Mouse (Mus musculus): ENCODE data around the gene Plch1.
A peak's percentile ranks its signal among the peaks of the same experiment; 100 is the strongest.

Plch1 gene

DNA sequence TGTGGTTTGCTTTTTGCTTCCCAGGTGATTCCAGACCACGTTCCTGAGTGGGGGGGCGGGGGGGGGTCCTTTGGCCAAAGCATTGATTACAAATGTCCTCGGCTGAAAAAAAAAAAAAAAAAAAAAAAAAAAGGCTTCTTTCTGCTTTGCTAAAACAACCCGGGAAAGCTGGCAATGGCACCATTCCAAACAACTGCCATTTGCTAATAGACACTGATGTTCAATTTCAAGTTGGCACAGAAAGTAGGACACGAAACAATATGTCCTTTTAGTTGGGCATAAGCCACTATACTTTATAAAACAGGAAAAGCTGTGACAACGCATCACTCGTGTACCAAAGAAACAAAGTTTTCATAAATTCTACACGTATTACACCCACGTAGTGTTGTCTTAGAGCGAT lies 36.6 kb downstream of the Plch1 start:
- ATAC-seq (ENCODE audit: low TSS enrichment), result no peak

GRCm38 (mm10) chr3:63852828-63853227 lies 46.4 kb downstream of the Plch1 start:
- no peak for ATAC-seq (ENCODE audit: low TSS enrichment)

GRCm38 (mm10) chr3:63851125-63851698 lies 48.1 kb downstream of the Plch1 start:
- ATAC-seq (ENCODE audit: low TSS enrichment), result peak; percentile 98

DNA sequence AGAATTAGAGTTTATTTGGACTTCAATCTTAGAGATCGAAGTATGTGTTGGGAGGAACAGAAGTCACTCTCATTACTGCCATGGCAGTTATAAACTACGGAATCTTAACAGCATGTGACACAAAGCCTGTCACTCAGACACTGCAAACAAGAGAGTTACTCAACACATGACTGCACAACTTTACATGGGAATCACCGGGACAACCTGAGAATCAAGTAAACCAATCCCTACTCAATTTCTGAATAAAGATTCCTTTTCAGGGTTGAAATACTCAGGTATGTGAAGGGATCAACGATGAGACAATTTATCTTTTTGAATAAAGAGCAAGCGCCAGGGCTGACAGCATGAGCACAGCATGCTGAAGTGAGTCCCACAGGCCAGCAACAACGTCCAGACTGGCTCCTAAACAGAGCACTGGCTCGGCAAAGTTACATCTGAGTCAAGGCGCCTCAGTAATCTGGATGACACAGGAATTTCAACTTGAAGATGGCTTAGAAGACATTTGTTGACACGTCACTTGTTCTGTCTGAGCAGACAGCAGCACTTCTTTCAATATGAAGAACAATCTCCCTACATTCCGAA lies 49.4 kb downstream of the Plch1 start:
- no peak for ATAC-seq (ENCODE audit: low TSS enrichment)

- ATAC-seq (ENCODE audit: low TSS enrichment), result no peak
Observed at GRCm38 (mm10) chr3:63844141-63844540, 55.1 kb downstream of the Plch1 start.

DNA sequence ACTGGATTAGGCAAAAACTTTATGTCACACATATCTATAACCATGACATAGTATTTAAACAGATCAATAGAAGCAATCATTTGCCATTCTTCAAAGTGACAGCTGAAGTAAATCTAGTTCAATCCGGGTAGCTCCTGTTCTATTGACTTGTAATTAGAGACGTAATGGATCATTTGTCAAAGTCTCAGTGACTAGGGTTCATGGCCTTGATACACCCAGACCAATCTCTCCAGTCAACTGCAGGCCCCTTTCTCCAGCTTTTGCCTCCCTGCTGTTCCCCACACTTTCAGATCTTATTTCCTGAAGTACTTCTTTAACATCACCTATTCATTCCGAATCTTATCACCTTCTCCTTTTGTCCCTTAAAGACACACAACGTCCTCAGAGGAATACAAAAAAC lies 56.8 kb downstream of the Plch1 start:
- ATAC-seq (ENCODE audit: low TSS enrichment), result no peak

DNA sequence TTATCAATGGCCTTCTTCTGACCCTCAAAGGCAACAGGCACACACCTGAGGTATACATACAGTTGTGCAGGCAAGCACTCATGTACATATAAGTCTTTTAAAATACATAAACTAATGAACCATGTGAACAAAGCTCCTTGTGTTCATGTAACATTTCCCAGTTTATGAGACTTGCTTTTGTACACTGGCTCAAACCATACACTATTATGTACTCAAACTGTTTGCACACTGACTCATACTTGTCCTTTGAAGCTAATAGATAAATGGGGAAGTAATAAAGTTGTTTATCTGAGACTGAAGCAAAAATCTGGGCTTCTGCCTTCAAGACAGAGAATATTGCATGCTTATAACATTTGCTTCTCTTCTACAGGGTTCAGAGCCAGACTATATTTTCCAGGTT lies 61.5 kb downstream of the Plch1 start:
- no peak for ATAC-seq (ENCODE audit: low TSS enrichment)

- peak; percentile 62 for ATAC-seq (ENCODE audit: low TSS enrichment)
Observed at GRCm38 (mm10) chr3:63836937-63837632, 62.2 kb downstream of the Plch1 start.

DNA sequence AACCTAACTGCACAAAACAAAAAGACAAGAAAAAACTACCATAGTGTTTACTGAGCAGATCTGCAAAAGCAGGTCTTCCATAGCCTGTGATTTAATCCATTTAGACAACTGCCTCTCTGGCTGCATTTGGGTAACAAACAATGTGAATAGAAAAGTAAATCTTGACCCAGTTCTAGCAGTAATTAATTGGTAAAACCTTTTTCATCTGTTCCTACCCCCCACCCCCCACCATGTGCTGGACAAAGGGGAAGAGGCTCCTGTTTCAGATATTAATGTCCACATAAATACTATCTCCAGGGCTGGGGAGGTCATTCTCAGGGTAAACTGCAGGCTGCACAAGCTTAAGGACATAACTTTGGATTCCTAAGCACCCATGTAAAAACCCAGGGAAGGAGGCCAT lies 63.5 kb downstream of the Plch1 start:
- no peak for ATAC-seq (ENCODE audit: low TSS enrichment)

GRCm38 (mm10) chr3:63823874-63824400 lies 75.3 kb downstream of the Plch1 start:
- no peak for ATAC-seq (ENCODE audit: low TSS enrichment)

DNA sequence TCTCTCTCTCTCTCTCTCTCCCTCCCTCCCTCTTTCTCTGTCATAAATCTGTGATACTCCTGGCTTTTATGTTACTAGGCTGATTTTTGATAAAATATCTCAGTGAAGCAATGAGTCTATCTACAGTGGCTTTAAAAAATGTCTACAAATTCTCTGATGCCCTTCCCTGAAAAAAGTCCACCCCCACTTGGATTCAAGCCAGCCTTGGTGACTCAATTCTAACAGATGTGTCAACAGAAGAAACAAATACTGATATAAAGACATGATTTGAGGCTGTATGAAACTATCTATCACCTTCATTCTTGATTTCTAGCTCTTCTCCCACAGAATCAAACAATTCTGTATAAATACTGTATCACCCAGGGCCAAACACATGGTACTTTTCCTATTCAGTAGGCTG lies 76.6 kb downstream of the Plch1 start:
- no peak for ATAC-seq (ENCODE audit: low TSS enrichment)

DNA sequence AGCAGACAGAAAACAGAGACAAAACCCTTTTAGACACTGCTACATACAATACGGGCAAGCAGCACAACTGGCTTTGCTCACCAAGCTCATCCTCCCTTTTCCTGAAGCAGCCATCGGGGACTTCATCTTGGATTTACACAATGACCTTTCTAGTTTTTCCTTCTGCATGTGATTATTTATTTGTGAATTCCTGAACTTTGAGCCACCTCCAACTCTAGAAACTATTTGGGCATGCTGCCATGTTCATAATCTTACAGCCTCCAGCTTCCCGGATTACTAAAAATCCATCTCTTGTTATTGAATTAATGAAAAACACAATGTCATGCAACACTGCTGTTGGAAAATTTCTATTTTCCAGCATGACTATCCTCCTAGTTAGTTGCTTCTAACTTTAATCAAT lies 84.1 kb downstream of the Plch1 start:
- no peak for ATAC-seq (ENCODE audit: low TSS enrichment)

GRCm38 (mm10) chr3:63814203-63814602 lies 85.1 kb downstream of the Plch1 start:
- no peak for ATAC-seq (ENCODE audit: low TSS enrichment)

DNA sequence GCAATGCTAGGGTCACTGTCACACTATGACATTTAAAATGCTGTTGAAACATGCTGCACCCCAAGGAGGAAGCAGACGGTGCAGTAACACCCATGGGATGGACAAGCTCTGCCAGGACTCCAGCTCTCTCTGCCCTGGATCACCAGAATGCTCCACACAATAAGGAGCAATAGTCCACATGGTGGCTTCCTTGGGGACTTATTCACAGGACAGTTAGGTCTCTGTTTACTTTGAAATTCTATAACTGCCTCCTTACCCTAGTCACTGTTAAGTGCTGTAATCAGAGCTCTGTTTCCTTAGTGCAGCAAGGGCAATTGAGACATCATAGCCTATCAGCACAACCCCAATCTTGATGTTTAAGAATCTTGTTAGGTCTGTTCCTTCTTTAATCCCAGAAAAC lies 92.4 kb downstream of the Plch1 start:
- ATAC-seq (ENCODE audit: low TSS enrichment), result no peak

GRCm38 (mm10) chr3:63805496-63805895 lies 93.8 kb downstream of the Plch1 start:
- no peak for ATAC-seq (ENCODE audit: low TSS enrichment)

DNA sequence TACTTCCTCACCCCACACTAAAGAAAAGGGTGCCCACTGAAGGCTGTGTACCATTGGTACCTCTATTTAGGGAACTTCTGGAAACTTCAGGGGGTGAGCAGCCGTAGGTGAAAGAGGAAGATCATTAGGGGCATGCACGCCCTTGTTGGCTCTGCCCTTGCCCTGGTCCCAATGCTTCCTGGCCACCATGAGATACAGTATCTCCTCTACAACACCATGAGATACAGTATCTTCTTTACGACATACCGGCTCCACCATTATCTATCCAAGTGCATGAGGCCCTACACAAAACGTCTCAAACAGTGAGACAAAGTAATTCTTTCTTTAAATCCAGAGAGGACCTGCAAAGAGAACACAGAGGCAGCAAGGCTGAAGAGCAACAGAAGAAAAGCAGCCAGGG lies 98.6 kb downstream of the Plch1 start:
- no peak for ATAC-seq (ENCODE audit: low TSS enrichment)

GRCm38 (mm10) chr3:63786805-63787365 lies 112.4 kb downstream of the Plch1 start:
- no peak for ATAC-seq (ENCODE audit: low TSS enrichment)

GRCm38 (mm10) chr3:63772617-63773305 lies 126.5 kb downstream of the Plch1 start:
- ATAC-seq (ENCODE audit: low TSS enrichment), result no peak

GRCm38 (mm10) chr3:63760821-63761220 lies 138.5 kb downstream of the Plch1 start:
- ATAC-seq (ENCODE audit: low TSS enrichment), result no peak

DNA sequence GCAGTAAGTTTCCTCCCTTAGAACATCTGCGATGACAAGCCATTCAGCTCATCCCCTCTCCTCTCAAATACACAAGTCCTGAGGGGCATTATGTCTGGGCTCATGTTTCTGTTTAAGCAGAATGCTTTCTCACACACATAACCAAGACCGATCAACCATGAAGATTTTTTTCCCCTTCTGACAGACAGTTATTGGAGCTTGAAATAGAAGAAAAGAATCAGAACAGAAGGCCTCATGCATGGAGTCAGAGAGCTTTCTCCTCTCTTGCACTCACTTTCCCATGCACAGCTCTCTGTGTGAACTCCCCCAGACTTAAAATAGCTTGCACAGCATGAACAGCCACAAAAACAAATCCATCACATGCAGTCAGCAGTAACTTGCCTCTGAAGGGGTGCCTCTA lies 159.2 kb downstream of the Plch1 start:
- peak; percentile 89 for ATAC-seq (ENCODE audit: low TSS enrichment)

GRCm38 (mm10) chr3:63728325-63728724 lies 170.9 kb downstream of the Plch1 start:
- ATAC-seq (ENCODE audit: low TSS enrichment), result no peak

GRCm38 (mm10) chr3:63726667-63727342 lies 172.5 kb downstream of the Plch1 start:
- no peak for ATAC-seq (ENCODE audit: low TSS enrichment)

Measured in frontal cortex, adult (tissue).